Mouse (Mus musculus) embryonic facial prominence, embryonic 10.5 days (tissue): ENCODE results near the gene Gm45521. TPM values are rescaled to one million over a fixed set of nuclear protein-coding genes. Genes with fewer than 3 reads are reported as not detected.
A peak's percentile ranks its signal among the peaks of the same experiment; 100 is the strongest.

Experiments used
- DNase-seq: peaks from one replicate; pipeline ENCODE4 v3.0.0-alpha.2; 2017; ENCODE audit warnings: low spot score
- H3K27ac ChIP-seq: fragments of 300-500 bp; sonication (generic); replicated peaks from 2 replicates; pipeline ENCODE4 v1.5.1; 2016; ENCODE audit warnings: mild to moderate bottlenecking
- H3K27me3 ChIP-seq: fragments of 300-500 bp; sonication (generic); replicated peaks from 2 replicates; pipeline ENCODE4 v1.6.1; 2016; ENCODE audit warnings: low read depth, mild to moderate bottlenecking; ENCODE audit not compliant: poor library complexity, severe bottlenecking
- H3K36me3 ChIP-seq: fragments of 300-500 bp; sonication (generic); replicated peaks from 2 replicates; pipeline ENCODE4 v1.6.1; 2016; ENCODE audit warnings: mild to moderate bottlenecking, moderate library complexity
- H3K4me1 ChIP-seq: fragments of 300-500 bp; sonication (generic); 2 replicates; pipeline ENCODE4 v1.6.1; 2016
- H3K4me3 ChIP-seq: fragments of 300-500 bp; sonication (generic); 2 replicates; pipeline ENCODE4 v1.5.1; 2016; ENCODE audit warnings: mild to moderate bottlenecking, moderate library complexity
- H3K9me3 ChIP-seq: fragments of 300-500 bp; sonication (generic); 2 replicates; pipeline ENCODE4 v1.6.1; 2016; ENCODE audit warnings: mild to moderate bottlenecking
- WGBS: fragments of 180-500 bp; shearing (Covaris S2); methylation state at CpG from one replicate; pipeline ENCODE4 v1.1.7; 2016; 5-methylcytosine and 5-hydroxymethylcytosine counted together
- polyA plus RNA-seq: library from polyadenylated mRNA; unstranded; fragments of >200 nt; fragmentation: Nextera tagmentation; extraction: Ambion mirVana; gene quantifications from 2 replicates; pipeline ENCODE4 v1.2.1, GENCODE M21; 2016

The Gm45521 gene
- polyA plus RNA-seq = 0.48 TPM in 1 of 2 replicates, not detected in the other

GRCm38 (mm10) chr14:7957049-7957448 lies at the start of gene Gm45521:
Gene Gm45521, plus strand, starts transcription at chr14:7957288.
- no peak within 1 kb of the TSS for H3K4me3 ChIP-seq
- no peaks in the 10 kb centered on the region for H3K27me3 ChIP-seq
- 54% methylated on average over 9 of the region's 9 CpGs for WGBS
- no peaks in the 10 kb centered on the region for H3K36me3 ChIP-seq
- H3K4me1 ChIP-seq = peaks cover 28% of the 10 kb centered on the region
- no peaks in the 10 kb centered on the region for H3K9me3 ChIP-seq
- H3K27ac ChIP-seq = peak within 1 kb of the TSS; percentile 24; the same call in 1 of the 2 replicates
- peak; percentile 43 for DNase-seq

- H3K27me3 ChIP-seq = no peaks in the 10 kb centered on the region
- 84% methylated on average over 10 of the region's 10 CpGs for WGBS
- peaks cover 15% of the 10 kb centered on the region for H3K4me1 ChIP-seq
- H3K4me3 ChIP-seq = no peak overlapping the region
- peaks cover 83% of the 10 kb centered on the region for H3K36me3 ChIP-seq
- no peak for DNase-seq
- H3K9me3 ChIP-seq = no peaks in the 10 kb centered on the region
- H3K27ac ChIP-seq = no peak overlapping the region
These were observed 47.6 kb upstream of the Gm45521 start for GRCm38 (mm10) chr14:7909472-7909871.

- Histone ChIP-seq H3K9me3 (no peaks in the 10 kb centered on the region), H3K4me1 (peaks cover 19% of the 10 kb centered on the region), H3K27me3 (no peaks in the 10 kb centered on the region), H3K4me3 (no peak overlapping the region), H3K36me3 (peaks cover 87% of the 10 kb centered on the region), H3K27ac (no peak overlapping the region)
- DNase-seq = no peak
- 70% methylated on average over 7 of the region's 7 CpGs for WGBS
These were observed 43.2 kb upstream of the Gm45521 start for GRCm38 (mm10) chr14:7913842-7914241.

GRCm38 (mm10) chr14:7914461-7914860 lies 42.6 kb upstream of the Gm45521 start:
- peaks cover 89% of the 10 kb centered on the region for H3K36me3 ChIP-seq
- no peak for DNase-seq
- peaks cover 19% of the 10 kb centered on the region for H3K4me1 ChIP-seq
- no peaks in the 10 kb centered on the region for H3K9me3 ChIP-seq
- H3K27me3 ChIP-seq = no peaks in the 10 kb centered on the region
- no peak overlapping the region for H3K4me3 ChIP-seq
- WGBS = 74% methylated on average over 4 of the region's 4 CpGs
- H3K27ac ChIP-seq = no peak overlapping the region

- H3K27me3 ChIP-seq = no peaks in the 10 kb centered on the region
- H3K9me3 ChIP-seq = no peaks in the 10 kb centered on the region
- no peak for DNase-seq
- H3K4me3 ChIP-seq = no peak overlapping the region
- H3K4me1 ChIP-seq = peaks cover 14% of the 10 kb centered on the region
- 89% methylated on average over 6 of the region's 6 CpGs for WGBS
- H3K27ac ChIP-seq = no peak overlapping the region
- peaks cover 90% of the 10 kb centered on the region for H3K36me3 ChIP-seq
These were observed 38.7 kb upstream of the Gm45521 start for GRCm38 (mm10) chr14:7918150-7918991.

GRCm38 (mm10) chr14:7919309-7919708 lies 37.8 kb upstream of the Gm45521 start:
- no peak for DNase-seq
- 94% methylated on average over 5 of the region's 5 CpGs for WGBS
- no peak overlapping the region for H3K4me3 ChIP-seq
- H3K4me1 ChIP-seq = peaks cover 5% of the 10 kb centered on the region
- peaks cover 96% of the 10 kb centered on the region for H3K36me3 ChIP-seq
- H3K9me3 ChIP-seq = no peaks in the 10 kb centered on the region
- no peaks in the 10 kb centered on the region for H3K27me3 ChIP-seq
- no peak overlapping the region for H3K27ac ChIP-seq

- Histone ChIP-seq H3K27ac (no peak overlapping the region), H3K4me1 (no peaks in the 10 kb centered on the region), H3K36me3 (peaks cover 96% of the 10 kb centered on the region), H3K9me3 (no peaks in the 10 kb centered on the region), H3K4me3 (no peak overlapping the region), H3K27me3 (no peaks in the 10 kb centered on the region)
- WGBS = 83% methylated on average over 4 of the region's 4 CpGs
- DNase-seq = no peak
These were observed 37.2 kb upstream of the Gm45521 start for GRCm38 (mm10) chr14:7919921-7920320.

GRCm38 (mm10) chr14:7921459-7921858 lies 35.6 kb upstream of the Gm45521 start:
- no peaks in the 10 kb centered on the region for H3K4me1 ChIP-seq
- H3K4me3 ChIP-seq = no peak overlapping the region
- H3K9me3 ChIP-seq = no peaks in the 10 kb centered on the region
- no peak for DNase-seq
- peaks cover 96% of the 10 kb centered on the region for H3K36me3 ChIP-seq
- 92% methylated on average over 5 of the region's 5 CpGs for WGBS
- H3K27me3 ChIP-seq = no peaks in the 10 kb centered on the region
- H3K27ac ChIP-seq = no peak overlapping the region

GRCm38 (mm10) chr14:7923635-7924034 lies 33.5 kb upstream of the Gm45521 start:
- Histone ChIP-seq H3K4me1 (no peaks in the 10 kb centered on the region), H3K36me3 (peaks cover 96% of the 10 kb centered on the region), H3K27me3 (no peaks in the 10 kb centered on the region), H3K9me3 (no peaks in the 10 kb centered on the region), H3K4me3 (no peak overlapping the region), H3K27ac (no peak overlapping the region)
- no peak for DNase-seq

GRCm38 (mm10) chr14:7928362-7928761 lies 28.7 kb upstream of the Gm45521 start:
- no peak for DNase-seq
- no peaks in the 10 kb centered on the region for H3K27me3 ChIP-seq
- H3K4me1 ChIP-seq = no peaks in the 10 kb centered on the region
- no peak overlapping the region for H3K4me3 ChIP-seq
- 92% methylated on average over 1 of the region's 1 CpGs for WGBS
- no peaks in the 10 kb centered on the region for H3K9me3 ChIP-seq
- H3K36me3 ChIP-seq = peaks cover 97% of the 10 kb centered on the region
- H3K27ac ChIP-seq = no peak overlapping the region

GRCm38 (mm10) chr14:7929029-7929428 lies 28.1 kb upstream of the Gm45521 start:
- Histone ChIP-seq H3K36me3 (peaks cover 97% of the 10 kb centered on the region), H3K4me1 (no peaks in the 10 kb centered on the region)
- WGBS = 90% methylated on average over 7 of the region's 7 CpGs

GRCm38 (mm10) chr14:7932151-7932550 lies 24.9 kb upstream of the Gm45521 start:
- Histone ChIP-seq H3K27ac (no peak overlapping the region), H3K27me3 (no peaks in the 10 kb centered on the region), H3K36me3 (peaks cover 90% of the 10 kb centered on the region), H3K9me3 (no peaks in the 10 kb centered on the region), H3K4me1 (peaks cover 5% of the 10 kb centered on the region; the same call in 1 of the 2 replicates), H3K4me3 (no peak overlapping the region)
- DNase-seq = no peak
- 94% methylated on average over 4 of the region's 4 CpGs for WGBS

More at GRCm38 (mm10) chr14:7929029-7929428, 28.1 kb upstream of the Gm45521 start:
- H3K4me3 ChIP-seq = no peak overlapping the region
- no peaks in the 10 kb centered on the region for H3K9me3 ChIP-seq
- H3K27ac ChIP-seq = no peak overlapping the region
- DNase-seq = no peak
- H3K27me3 ChIP-seq = no peaks in the 10 kb centered on the region

- H3K27me3 ChIP-seq = no peaks in the 10 kb centered on the region
- H3K36me3 ChIP-seq = peaks cover 76% of the 10 kb centered on the region
- DNase-seq = no peak
- 93% methylated on average over 7 of the region's 7 CpGs for whole genome bisulfite sequencing
- no peaks in the 10 kb centered on the region for H3K9me3 ChIP-seq
- no peak overlapping the region for H3K4me3 ChIP-seq
- no peak overlapping the region for H3K27ac ChIP-seq
- peaks cover 6% of the 10 kb centered on the region; the same call in 1 of the 2 replicates for H3K4me1 ChIP-seq
These were observed 22.9 kb upstream of the Gm45521 start for GRCm38 (mm10) chr14:7934166-7934565.
